Mouse (Mus musculus) limb, embryonic 14.5 days (tissue): ENCODE data around the gene Msi2. TPM values are rescaled to one million over a fixed set of nuclear protein-coding genes. Genes with fewer than 3 reads are reported as not detected.

Source experiments
- ATAC-seq: fragments of 200-750 bp; cut with Nextera tagmentation; 2 replicates; pipeline ENCODE4 v1.8.0; 2017; ENCODE audit warnings: low read depth, moderate number of reproducible peaks, moderate TSS enrichment; ENCODE audit not compliant: low FRiP score
- DNase-seq: peaks from one replicate; pipeline ENCODE4 v3.0.0-alpha.2; 2015; ENCODE audit warnings: low spot score
- H3K27ac ChIP-seq: fragments of 300-500 bp; sonication (generic); replicated peaks from 2 replicates; pipeline ENCODE4 v1.5.1; 2014; ENCODE audit warnings: low read depth, mild to moderate bottlenecking, low read length, moderate library complexity, mixed read lengths
- H3K27me3 ChIP-seq: fragments of 300-500 bp; sonication (generic); 2 replicates; pipeline ENCODE4 v1.6.1; 2014; ENCODE audit warnings: low read length, mixed read lengths; ENCODE audit not compliant: control insufficient read depth, insufficient read depth
- H3K36me3 ChIP-seq: fragments of 300-500 bp; sonication (generic); 2 replicates; pipeline ENCODE4 v1.6.1; 2014; ENCODE audit warnings: mild to moderate bottlenecking, low read length, moderate library complexity, mixed read lengths; ENCODE audit not compliant: control insufficient read depth, insufficient read depth
- H3K4me1 ChIP-seq: fragments of 300-500 bp; sonication (generic); 2 replicates; pipeline ENCODE4 v1.6.1; 2014; ENCODE audit warnings: antibody characterized with exemption, low read length, mixed read lengths; ENCODE audit not compliant: control insufficient read depth, insufficient read depth
- H3K4me2 ChIP-seq: fragments of 300-500 bp; sonication (generic); replicated peaks from 2 replicates; pipeline ENCODE4 v1.6.1; 2014; ENCODE audit warnings: low read depth, mild to moderate bottlenecking, low read length, moderate library complexity; ENCODE audit not compliant: severe bottlenecking
- H3K4me3 ChIP-seq: fragments of 300-500 bp; sonication (generic); replicated peaks from 2 replicates; pipeline ENCODE4 v1.5.1; 2014; ENCODE audit warnings: low read length
- H3K9ac ChIP-seq: fragments of 300-500 bp; sonication (generic); 2 replicates; pipeline ENCODE4 v1.6.1; 2014; ENCODE audit warnings: mild to moderate bottlenecking, low read depth, low read length, moderate library complexity; ENCODE audit not compliant: severe bottlenecking
- H3K9me3 ChIP-seq: fragments of 300-500 bp; sonication (generic); 2 replicates; pipeline ENCODE4 v1.6.1; 2016; ENCODE audit warnings: low read length; ENCODE audit not compliant: control insufficient read depth
- POLR2A ChIP-seq: fragments of 200-500 bp; IDR thresholded peaks from 2 replicates; pipeline ENCODE4 v1.8.0; 2012; ENCODE audit warnings: inconsistent platforms, mild to moderate bottlenecking, moderate library complexity, borderline replicate concordance; ENCODE audit not compliant: insufficient read depth, insufficient read length; ENCODE audit errors: extremely low read depth
- WGBS: fragments of 180-500 bp; shearing (Covaris S2); extraction: QIAGEN DNeasy Blood & Tissue Kit; methylation state at CpG from one replicate; pipeline ENCODE4 v1.1.7; 2014; 5-methylcytosine and 5-hydroxymethylcytosine counted together
- polyA plus RNA-seq, 2 experiments: library from polyadenylated mRNA; depleted of rRNA in 1 of 2; stranded (reverse) in 1 of 2; unstranded in 1 of 2; fragments of >200 nt; fragmentation: Nextera tagmentation in 1 of 2; extraction: Ambion mirVana in 1 of 2; gene quantifications; 2 replicates each; pipeline versions ENCODE4 v1.2.1 to v1.2.3; 2012 to 2014

Msi2 gene
- polyA plus RNA-seq, 2 experiments: 13.9 to 36.5 TPM

DNA sequence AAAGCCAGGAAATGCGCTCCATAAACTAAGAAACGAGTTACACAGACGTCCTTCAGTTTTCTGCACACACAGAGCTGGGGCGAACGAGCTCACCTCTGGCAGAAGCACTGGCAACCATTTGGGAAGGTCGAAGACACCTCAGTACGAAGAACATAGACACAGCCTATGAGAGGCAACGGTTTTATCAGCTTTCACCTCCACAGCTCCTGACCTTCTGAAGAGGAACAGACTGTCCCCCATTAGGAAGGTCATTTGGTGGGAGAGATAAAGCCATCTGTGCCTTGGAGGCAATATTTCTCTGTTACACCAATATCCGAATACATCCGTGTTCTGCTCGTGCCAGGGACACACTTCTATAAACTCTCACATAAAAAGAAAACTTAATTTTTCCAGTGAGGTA is 114.9 kb downstream of the Msi2 start:
- peaks cover 20% of the 10 kb centered on the region for H3K4me1 ChIP-seq
- no peak for TF ChIP-seq POLR2A
- H3K27ac ChIP-seq: no peak overlapping the region
- H3K9ac ChIP-seq: no peak overlapping the region
- 0 out of 2 replicates have a peak, but pooled peaks cover 4% of the 10 kb centered on the region for H3K36me3 ChIP-seq
- no peak overlapping the region for H3K4me3 ChIP-seq
- H3K4me2 ChIP-seq: no peak overlapping the region
- ATAC-seq (no peak), DNase-seq (no peak)
- no peaks in the 10 kb centered on the region for H3K9me3 ChIP-seq
- H3K27me3 ChIP-seq: no peaks in the 10 kb centered on the region
- WGBS: 65% methylated on average over 11 of the region's 11 CpGs

DNA sequence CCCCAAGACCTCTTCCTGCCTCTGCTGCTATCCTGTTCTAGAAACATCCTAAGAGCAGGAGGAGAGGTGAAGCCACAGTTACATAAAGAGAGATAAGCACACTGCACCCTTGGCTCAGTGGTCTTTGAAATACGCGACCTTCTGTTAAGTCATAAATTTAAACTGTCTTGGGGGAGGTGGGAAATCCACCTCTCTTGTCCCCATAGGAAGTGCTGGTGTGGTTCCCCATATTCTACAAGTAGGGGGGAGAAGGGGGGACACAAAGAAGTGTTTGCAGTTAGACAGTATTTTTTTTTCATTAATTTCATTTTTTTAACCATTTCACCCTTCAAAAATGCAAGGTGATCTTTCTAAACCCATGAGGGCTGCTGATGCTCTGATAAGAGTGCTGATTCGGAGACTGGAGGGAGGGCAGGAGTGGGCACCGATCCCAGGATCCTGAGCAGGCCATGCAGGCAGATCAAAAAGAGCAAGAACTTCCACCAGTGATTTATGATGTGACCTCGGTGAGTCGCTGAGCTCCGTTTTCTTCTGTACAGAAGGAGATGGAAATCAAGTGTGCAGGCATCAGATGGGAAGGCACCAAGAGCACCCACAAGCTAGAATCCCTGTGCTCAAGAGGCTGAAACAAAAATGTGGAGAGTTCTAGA is 115.7 kb downstream of the Msi2 start:
- DNase-seq: no peak
- H3K27ac ChIP-seq: no peak overlapping the region
- H3K9me3 ChIP-seq: no peaks in the 10 kb centered on the region
- no peak for ATAC-seq
- H3K27me3 ChIP-seq: no peaks in the 10 kb centered on the region
- no peak overlapping the region for H3K9ac ChIP-seq
- 42% methylated on average over 7 of the region's 7 CpGs for WGBS
- TF ChIP-seq POLR2A: no peak
- H3K4me3 ChIP-seq: no peak overlapping the region
- 0 out of 2 replicates have a peak, but pooled peaks cover 4% of the 10 kb centered on the region for H3K36me3 ChIP-seq
- no peak overlapping the region for H3K4me2 ChIP-seq
- peaks cover 17% of the 10 kb centered on the region for H3K4me1 ChIP-seq

DNA sequence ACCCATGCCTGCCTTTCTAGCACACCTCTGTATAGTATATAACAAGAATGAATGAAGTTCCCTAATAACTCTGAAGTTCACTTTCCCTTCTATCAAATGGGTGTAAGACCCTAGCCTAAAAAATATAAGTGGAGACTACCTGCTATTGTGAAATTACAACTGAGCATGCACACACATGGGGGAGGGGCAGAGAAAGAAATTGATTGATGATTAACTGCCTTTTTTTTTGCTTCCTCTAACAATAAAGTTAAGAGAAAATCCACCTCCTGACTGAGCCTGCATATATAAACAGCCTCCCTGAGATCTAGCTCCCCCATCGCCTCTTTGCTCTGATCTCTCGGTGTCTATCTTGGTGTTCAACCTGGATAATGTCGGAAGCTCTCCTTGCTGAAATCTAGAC is 118.1 kb downstream of the Msi2 start:
- H3K4me1 ChIP-seq: peaks cover 26% of the 10 kb centered on the region
- no peak for ATAC-seq
- H3K27me3 ChIP-seq: no peaks in the 10 kb centered on the region
- no peak overlapping the region for H3K27ac ChIP-seq
- H3K36me3 ChIP-seq: 0 out of 2 replicates have a peak, but pooled peaks cover 4% of the 10 kb centered on the region
- no peak for TF ChIP-seq POLR2A
- H3K9me3 ChIP-seq: no peaks in the 10 kb centered on the region
- H3K4me2 ChIP-seq: no peak overlapping the region
- WGBS: 90% methylated on average over 3 of the region's 3 CpGs
- no peak overlapping the region for H3K9ac ChIP-seq
- no peak overlapping the region for H3K4me3 ChIP-seq
- DNase-seq: no peak

DNA sequence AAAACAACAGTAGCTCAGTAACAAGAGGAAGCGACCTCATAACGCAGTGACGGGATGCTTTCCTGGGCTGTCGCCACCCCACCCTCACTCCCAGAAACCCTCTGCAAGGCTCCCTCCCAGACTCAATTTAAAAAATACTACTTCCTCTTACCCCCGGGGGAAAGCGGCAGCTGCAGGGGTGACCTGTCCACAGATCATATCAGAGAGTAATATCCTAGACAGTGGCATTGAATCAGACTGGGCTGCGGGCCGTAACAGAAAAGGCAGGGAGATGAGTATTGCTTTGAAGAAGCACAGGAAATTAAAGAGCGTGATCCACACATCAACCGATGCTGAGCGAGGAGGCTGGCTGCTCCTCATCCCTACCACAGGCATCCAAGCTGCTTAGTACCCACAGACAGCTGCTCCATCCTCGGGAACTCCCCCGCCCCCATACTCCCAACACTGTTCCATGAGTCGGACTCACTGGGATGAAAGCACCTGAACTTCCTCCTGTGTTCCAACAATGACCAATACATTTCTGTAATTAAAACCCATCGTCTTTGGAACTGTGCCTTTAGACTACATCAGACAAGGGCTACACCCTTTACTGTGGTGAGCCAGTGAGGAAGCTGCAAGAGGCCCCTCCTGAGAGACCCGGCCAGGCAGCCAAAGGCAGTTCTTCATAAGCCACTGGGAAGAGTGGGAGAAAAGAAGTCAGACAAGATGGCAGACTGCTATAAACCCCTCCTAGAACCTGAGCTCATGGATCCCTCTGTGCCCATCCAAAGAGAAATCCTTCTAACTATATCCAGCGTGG is 118.8 kb downstream of the Msi2 start:
- Histone ChIP-seq H3K9ac (no peak overlapping the region; the same call in 1 of the 2 replicates), H3K4me1 (peaks cover 32% of the 10 kb centered on the region), H3K4me3 (no peak overlapping the region), H3K27me3 (no peaks in the 10 kb centered on the region), H3K9me3 (no peaks in the 10 kb centered on the region), H3K36me3 (0 out of 2 replicates have a peak, but pooled peaks cover 4% of the 10 kb centered on the region), H3K4me2 (no peak overlapping the region), H3K27ac (no peak overlapping the region)
- TF ChIP-seq POLR2A: no peak
- 28% methylated on average over 17 of the region's 17 CpGs for WGBS
- 0 out of 2 replicates have a peak, but pooled peaks have one; percentile 7 for ATAC-seq
- DNase-seq: no peak

DNA sequence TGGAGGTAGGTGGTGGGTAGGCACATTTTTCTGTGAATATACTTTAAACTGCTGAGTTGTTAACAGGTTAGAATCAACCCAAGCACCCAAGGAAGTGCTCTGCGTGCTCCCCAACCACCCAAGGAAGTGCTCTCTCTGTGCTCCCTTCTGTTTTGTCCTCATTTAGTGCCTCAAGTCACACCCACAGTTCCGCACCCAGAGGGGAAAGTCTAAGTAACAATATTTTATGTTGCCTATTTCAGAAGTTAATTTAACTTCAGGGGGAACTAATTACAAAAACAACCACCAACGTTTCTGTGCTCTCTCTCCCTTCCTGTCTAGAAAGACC is 119.5 kb downstream of the Msi2 start:
- TF ChIP-seq POLR2A: no peak
- peaks cover 37% of the 10 kb centered on the region for H3K4me1 ChIP-seq
- H3K27me3 ChIP-seq: no peaks in the 10 kb centered on the region
- H3K9me3 ChIP-seq: no peaks in the 10 kb centered on the region
- 36% methylated on average over 3 of the region's 3 CpGs for WGBS
- no peak overlapping the region for H3K9ac ChIP-seq
- H3K36me3 ChIP-seq: 0 out of 2 replicates have a peak, but pooled peaks cover 3% of the 10 kb centered on the region
- H3K4me3 ChIP-seq: no peak overlapping the region
- no peak overlapping the region for H3K4me2 ChIP-seq
- ATAC-seq (no peak), DNase-seq (no peak)
- no peak overlapping the region for H3K27ac ChIP-seq
